Mouse (Mus musculus): ENCODE data around the gene Stard10. TPM values are rescaled to one million over a fixed set of nuclear protein-coding genes. Genes with fewer than 3 reads are reported as not detected.
A peak's percentile ranks its signal among the peaks of the same experiment; 100 is the strongest.

Gene Stard10
- polyA plus RNA-seq, 1 experiment from 2014 or later: 9.6 TPM

DNA sequence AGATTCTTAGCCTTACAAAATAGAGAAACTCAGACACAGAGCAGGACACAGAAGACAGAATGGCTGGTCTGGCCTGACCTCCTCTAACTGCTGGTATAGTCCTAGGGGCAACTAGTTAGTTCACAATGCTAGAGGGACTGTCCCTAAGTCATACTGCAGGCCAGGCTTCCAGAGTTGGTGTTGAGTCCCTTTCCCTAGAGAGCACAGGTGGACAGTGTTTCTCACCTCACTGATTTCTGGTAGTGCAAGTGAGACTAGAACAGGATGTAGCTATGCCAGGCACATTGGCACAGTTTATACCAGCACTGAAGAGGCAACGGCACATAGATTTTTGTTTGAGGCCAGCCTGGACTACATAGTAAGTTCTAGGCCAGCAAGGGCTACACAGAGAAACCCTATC lies 24.2 kb upstream of the Stard10 start:
- Histone ChIP-seq H3K4me3 (no peak overlapping the region), H3K4me1 (peaks cover 23% of the 10 kb centered on the region), H3K9me3 (no peaks in the 10 kb centered on the region), H3K27me3 (ENCODE audit: poor library complexity, severe bottlenecking) (peaks cover 25% of the 10 kb centered on the region), H3K27ac (no peak overlapping the region), H3K36me3 (replicated peaks) (peaks cover 51% of the 10 kb centered on the region)
- DNase-seq (ENCODE audit: extremely low spot score, low spot score): no peak
- 94% methylated on average over 1 of the region's 1 CpGs for WGBS

GRCm38 (mm10) chr7:101293138-101293537 lies 23.7 kb upstream of the Stard10 start:
- Histone ChIP-seq H3K9me3 (no peaks in the 10 kb centered on the region), H3K4me1 (peaks cover 23% of the 10 kb centered on the region), H3K36me3 (replicated peaks) (peaks cover 47% of the 10 kb centered on the region), H3K27ac (no peak overlapping the region), H3K4me3 (no peak overlapping the region), H3K27me3 (ENCODE audit: poor library complexity, severe bottlenecking) (peaks cover 29% of the 10 kb centered on the region)
- DNase-seq (ENCODE audit: extremely low spot score, low spot score): no peak
- WGBS: 62% methylated on average over 4 of the region's 4 CpGs

- Histone ChIP-seq H3K27ac (no peak overlapping the region), H3K4me1 (peaks cover 23% of the 10 kb centered on the region), H3K9me3 (no peaks in the 10 kb centered on the region), H3K27me3 (ENCODE audit: poor library complexity, severe bottlenecking) (peaks cover 34% of the 10 kb centered on the region), H3K36me3 (replicated peaks) (peaks cover 47% of the 10 kb centered on the region), H3K4me3 (no peak overlapping the region)
- WGBS: 51% methylated on average over 4 of the region's 4 CpGs
- no peak for DNase-seq (ENCODE audit: extremely low spot score, low spot score)
Observed at GRCm38 (mm10) chr7:101293611-101294010, 23.3 kb upstream of the Stard10 start.

GRCm38 (mm10) chr7:101295438-101295837 lies 21.4 kb upstream of the Stard10 start:
- peaks cover 52% of the 10 kb centered on the region for H3K27me3 ChIP-seq (ENCODE audit: poor library complexity, severe bottlenecking)
- H3K4me1 ChIP-seq: peaks cover 26% of the 10 kb centered on the region
- DNase-seq (ENCODE audit: extremely low spot score, low spot score): no peak

GRCm38 (mm10) chr7:101296252-101297022 lies 20.4 kb upstream of the Stard10 start:
- 10% methylated on average over 35 of the region's 35 CpGs for WGBS
- Histone ChIP-seq H3K4me1 (peaks cover 33% of the 10 kb centered on the region), H3K27ac (peak overlapping the region; percentile 69), H3K4me3 (peak overlapping the region; percentile 49), H3K9me3 (no peaks in the 10 kb centered on the region), H3K27me3 (ENCODE audit: poor library complexity, severe bottlenecking) (peaks cover 59% of the 10 kb centered on the region), H3K36me3 (replicated peaks) (peaks cover 28% of the 10 kb centered on the region)
- DNase-seq (ENCODE audit: extremely low spot score, low spot score): peak; percentile 83

More at GRCm38 (mm10) chr7:101295438-101295837, 21.4 kb upstream of the Stard10 start:
- no peak overlapping the region for H3K27ac ChIP-seq
- H3K9me3 ChIP-seq: no peaks in the 10 kb centered on the region
- 57% methylated on average over 1 of the region's 1 CpGs for WGBS
- H3K4me3 ChIP-seq: no peak overlapping the region
- H3K36me3 ChIP-seq (replicated peaks): peaks cover 33% of the 10 kb centered on the region

GRCm38 (mm10) chr7:101297023-101297405 lies 19.9 kb upstream of the Stard10 start:
- WGBS: 19% methylated on average over 8 of the region's 8 CpGs
- H3K9me3 ChIP-seq: no peaks in the 10 kb centered on the region
- H3K36me3 ChIP-seq (replicated peaks): peaks cover 22% of the 10 kb centered on the region
- H3K27me3 ChIP-seq (ENCODE audit: poor library complexity, severe bottlenecking): peaks cover 59% of the 10 kb centered on the region
- DNase-seq (ENCODE audit: extremely low spot score, low spot score): no peak
- peaks cover 34% of the 10 kb centered on the region for H3K4me1 ChIP-seq
- H3K27ac ChIP-seq: peak overlapping the region; percentile 69; the same call in 1 of the 2 replicates
- H3K4me3 ChIP-seq: peak overlapping the region; percentile 49

- H3K4me3 ChIP-seq: no peak overlapping the region
- no peak for DNase-seq (ENCODE audit: extremely low spot score, low spot score)
- peaks cover 16% of the 10 kb centered on the region; the same call in 1 of the 2 replicates for H3K36me3 ChIP-seq (replicated peaks)
- 91% methylated on average over 3 of the region's 3 CpGs for WGBS
- H3K9me3 ChIP-seq: no peaks in the 10 kb centered on the region
- peaks cover 37% of the 10 kb centered on the region for H3K4me1 ChIP-seq
- H3K27me3 ChIP-seq (ENCODE audit: poor library complexity, severe bottlenecking): peaks cover 59% of the 10 kb centered on the region
- H3K27ac ChIP-seq: no peak overlapping the region
Observed at GRCm38 (mm10) chr7:101298375-101298774, 18.5 kb upstream of the Stard10 start.

- H3K4me3 ChIP-seq: peak overlapping the region; percentile 78
- H3K27ac ChIP-seq: peak overlapping the region; percentile 86
Observed at GRCm38 (mm10) chr7:101301361-101301880, 15.5 kb upstream of the Stard10 start.

DNA sequence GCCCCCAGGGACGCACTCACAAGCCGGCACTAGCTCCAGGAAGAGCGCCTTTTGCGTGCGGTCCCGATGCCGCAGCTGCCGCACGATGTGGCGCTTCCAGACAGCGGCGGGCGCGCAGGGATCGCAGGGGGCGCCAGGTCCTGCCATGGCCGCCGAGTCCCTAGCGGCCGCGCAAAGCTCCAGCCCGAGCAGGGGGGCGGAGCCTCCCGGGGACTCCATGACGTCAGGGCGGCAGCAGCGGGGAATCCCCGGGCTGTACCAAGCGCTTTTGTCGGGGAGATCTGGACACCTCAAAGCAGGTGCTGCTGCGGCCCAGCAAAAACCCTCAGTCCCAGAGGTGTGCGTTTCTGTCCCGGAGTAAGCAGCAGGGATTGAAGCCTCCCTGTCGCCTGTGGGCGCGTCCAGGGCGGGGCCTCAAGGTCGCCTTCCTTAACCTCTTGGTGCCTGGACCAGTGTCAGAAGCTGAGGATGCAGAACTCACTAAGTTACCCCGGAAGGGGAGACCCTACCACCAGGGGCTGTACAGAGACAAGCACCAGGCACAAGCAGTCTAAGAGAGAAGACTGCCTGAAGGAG lies 14.9 kb upstream of the Stard10 start, which contains the start of gene Atg16l2:
Atg16l2 (minus strand) TSS at position 371 of the 576 bp plus-strand sequence.
- WGBS: under 1% methylated on average over 39 of the region's 39 CpGs
- H3K9me3 ChIP-seq: no peaks in the 10 kb centered on the region
- peaks cover 41% of the 10 kb centered on the region for H3K27me3 ChIP-seq (ENCODE audit: poor library complexity, severe bottlenecking)
- peak; percentile 93 for DNase-seq (ENCODE audit: extremely low spot score, low spot score)
- peak within 1 kb of the TSS; percentile 78 for H3K4me3 ChIP-seq
- H3K36me3 ChIP-seq (replicated peaks): no peaks in the 10 kb centered on the region
- H3K27ac ChIP-seq: peak within 1 kb of the TSS; percentile 86
- H3K4me1 ChIP-seq: peaks cover 27% of the 10 kb centered on the region

More at GRCm38 (mm10) chr7:101301361-101301880, 15.5 kb upstream of the Stard10 start:
- under 1% methylated on average over 30 of the region's 30 CpGs for WGBS
- Histone ChIP-seq H3K4me1 (peaks cover 33% of the 10 kb centered on the region), H3K36me3 (replicated peaks) (no peaks in the 10 kb centered on the region), H3K27me3 (ENCODE audit: poor library complexity, severe bottlenecking) (peaks cover 47% of the 10 kb centered on the region), H3K9me3 (no peaks in the 10 kb centered on the region)
- no peak for DNase-seq (ENCODE audit: extremely low spot score, low spot score)

DNA sequence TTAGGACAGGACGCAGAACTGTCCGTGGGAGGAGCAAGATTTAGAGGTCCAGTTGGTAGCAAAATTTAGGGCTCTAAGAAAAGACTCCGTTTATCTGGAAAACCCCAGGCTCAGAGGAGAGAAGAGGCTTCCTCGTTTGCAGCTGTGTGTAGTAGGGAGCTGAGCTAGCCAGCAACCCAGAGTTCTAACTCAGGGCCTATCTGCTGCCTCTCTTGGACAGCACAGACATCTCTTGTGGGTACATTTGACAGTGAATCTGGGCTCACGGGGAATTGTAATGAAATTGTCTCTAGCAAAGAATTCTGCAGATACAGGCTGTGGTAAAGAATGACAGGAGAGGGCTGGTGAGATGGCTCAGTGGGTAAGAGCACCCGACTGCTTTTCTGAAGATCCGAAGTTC lies 14.2 kb upstream of the Stard10 start:
- Histone ChIP-seq H3K27me3 (ENCODE audit: poor library complexity, severe bottlenecking) (peaks cover 34% of the 10 kb centered on the region), H3K27ac (peak overlapping the region; percentile 86), H3K9me3 (no peaks in the 10 kb centered on the region), H3K4me1 (peaks cover 22% of the 10 kb centered on the region), H3K4me3 (peak overlapping the region; percentile 78), H3K36me3 (replicated peaks) (no peaks in the 10 kb centered on the region)
- WGBS: 28% methylated on average over 7 of the region's 7 CpGs
- DNase-seq (ENCODE audit: extremely low spot score, low spot score): no peak

DNA sequence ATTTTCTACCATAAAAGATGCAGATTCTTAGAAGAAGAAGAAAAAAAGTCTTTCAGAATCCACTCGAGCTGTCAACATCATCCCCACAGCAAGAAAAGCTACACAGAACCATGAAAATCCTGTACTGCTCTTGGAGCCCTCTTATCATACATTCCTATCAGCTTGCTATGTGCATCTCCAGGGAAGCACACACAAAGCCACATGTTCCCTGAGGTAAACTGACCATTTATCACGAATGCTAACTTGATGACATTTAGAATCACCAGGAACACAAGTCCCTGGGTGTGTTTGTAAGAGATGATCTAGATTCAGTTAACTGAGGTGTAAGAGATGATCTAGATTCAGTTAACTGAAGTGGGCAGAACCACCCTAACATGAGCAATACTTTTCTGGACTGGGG lies 10.0 kb upstream of the Stard10 start:
- Histone ChIP-seq H3K9me3 (no peaks in the 10 kb centered on the region), H3K27ac (no peak overlapping the region), H3K4me3 (no peak overlapping the region), H3K27me3 (ENCODE audit: poor library complexity, severe bottlenecking) (no peaks in the 10 kb centered on the region), H3K4me1 (peaks cover 20% of the 10 kb centered on the region), H3K36me3 (replicated peaks) (no peaks in the 10 kb centered on the region)
- 61% methylated on average over 2 of the region's 2 CpGs for WGBS
- no peak for DNase-seq (ENCODE audit: extremely low spot score, low spot score)

GRCm38 (mm10) chr7:101309985-101310326 lies 6.9 kb upstream of the Stard10 start:
- Histone ChIP-seq H3K27ac (peak overlapping the region; percentile 91), H3K27me3 (ENCODE audit: poor library complexity, severe bottlenecking) (no peaks in the 10 kb centered on the region), H3K4me3 (peak overlapping the region; percentile 69), H3K36me3 (replicated peaks) (no peaks in the 10 kb centered on the region), H3K4me1 (peaks cover 11% of the 10 kb centered on the region), H3K9me3 (no peaks in the 10 kb centered on the region)
- DNase-seq (ENCODE audit: extremely low spot score, low spot score): no peak
- WGBS: 41% methylated on average over 5 of the region's 5 CpGs

Measured in forebrain, embryonic 10.5 days (tissue).